Mouse (Mus musculus): Measurements from ENCODE around the gene Robo1.

Robo1 gene

DNA sequence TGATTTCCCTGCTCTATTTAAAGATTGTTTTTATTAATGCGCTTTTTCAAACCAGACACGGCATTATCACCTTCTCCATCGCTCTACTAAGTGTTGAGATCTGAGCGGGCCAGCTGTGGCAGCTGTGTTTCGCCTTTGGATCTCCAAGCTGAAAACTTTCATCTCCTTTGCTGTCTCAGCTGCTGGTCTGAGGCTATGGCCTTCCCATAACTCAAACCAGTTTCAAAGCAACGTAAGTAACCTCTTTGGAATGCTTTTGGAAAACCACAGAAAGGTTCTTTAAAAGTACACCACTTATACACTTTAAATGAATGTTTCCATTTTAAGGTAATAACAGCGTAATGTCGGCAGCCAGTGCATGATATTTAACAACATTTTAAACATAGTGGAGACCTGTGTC, 520.3 kb downstream of the Robo1 start:
- DNase-seq (ENCODE audit: low spot score): no peak

DNA sequence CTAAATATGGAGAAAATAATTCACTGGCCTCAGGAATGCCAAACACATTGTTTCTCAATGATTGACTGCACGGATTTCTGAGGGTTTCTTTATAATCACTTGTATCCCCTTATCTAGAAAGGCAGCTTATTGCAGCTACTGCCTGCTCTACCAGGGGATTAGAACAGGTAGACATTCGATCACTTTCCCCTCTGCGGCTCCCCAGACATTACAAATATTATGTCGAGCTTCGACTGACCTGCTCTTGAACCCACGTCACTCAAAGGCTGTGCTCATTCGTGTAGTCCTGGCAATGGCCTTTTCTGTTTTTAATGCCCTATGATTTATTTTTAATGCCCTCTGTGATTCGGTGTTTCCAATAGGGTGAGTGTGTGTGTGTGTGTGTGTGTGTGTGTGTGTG, 521.4 kb downstream of the Robo1 start:
- DNase-seq (ENCODE audit: low spot score): no peak

DNA sequence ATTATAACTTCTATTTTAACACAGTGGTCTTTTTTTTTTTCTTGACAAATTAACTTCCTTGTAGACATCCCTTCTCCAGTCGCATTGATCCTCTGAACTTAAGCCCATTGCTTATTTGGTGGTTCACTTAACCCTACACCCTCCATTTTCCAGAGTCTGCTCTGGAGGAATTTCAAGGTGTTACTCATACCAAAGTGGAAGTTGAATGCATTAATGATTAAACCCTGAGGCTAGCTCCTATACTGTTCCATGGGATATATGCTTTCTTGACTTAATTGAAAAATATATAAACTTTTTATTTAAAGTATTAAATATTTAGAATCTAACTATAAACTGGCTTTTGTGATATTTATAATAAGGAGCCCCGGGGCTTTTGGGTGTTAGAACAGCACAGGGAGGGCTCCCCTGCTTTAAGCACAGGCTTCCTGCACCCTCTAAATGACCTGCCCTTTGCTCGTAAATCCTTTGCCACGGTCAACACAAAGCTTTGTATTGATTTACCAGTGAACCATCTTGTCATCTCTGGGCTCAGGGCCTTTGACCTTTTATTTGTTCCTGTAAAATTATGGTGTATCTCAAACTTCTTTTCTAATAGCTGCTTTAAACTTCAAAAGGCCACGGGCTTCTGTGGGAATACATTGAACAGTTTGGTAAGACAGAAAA, 522.4 kb downstream of the Robo1 start:
- DNase-seq (ENCODE audit: low spot score): no peak

DNA sequence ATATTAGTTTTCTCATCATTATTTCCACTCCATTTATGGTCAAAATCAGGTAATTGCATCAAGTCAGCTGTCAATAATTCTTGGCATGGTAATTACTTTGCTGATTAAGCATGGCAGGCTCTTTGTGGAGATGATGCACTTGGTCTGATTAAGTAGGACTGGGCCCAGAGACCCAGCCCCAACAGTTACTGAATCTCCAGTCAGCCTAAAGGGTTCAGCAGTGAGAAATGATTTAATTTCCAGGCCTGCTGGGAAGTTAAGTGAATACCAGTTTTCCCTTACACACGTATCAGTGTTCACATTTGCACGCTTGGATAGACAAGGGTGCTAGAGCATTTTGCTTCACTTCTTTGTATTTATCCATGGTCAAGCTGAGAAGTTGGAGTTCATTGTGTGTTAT, 526.2 kb downstream of the Robo1 start:
- no peak for DNase-seq (ENCODE audit: low spot score)

DNA sequence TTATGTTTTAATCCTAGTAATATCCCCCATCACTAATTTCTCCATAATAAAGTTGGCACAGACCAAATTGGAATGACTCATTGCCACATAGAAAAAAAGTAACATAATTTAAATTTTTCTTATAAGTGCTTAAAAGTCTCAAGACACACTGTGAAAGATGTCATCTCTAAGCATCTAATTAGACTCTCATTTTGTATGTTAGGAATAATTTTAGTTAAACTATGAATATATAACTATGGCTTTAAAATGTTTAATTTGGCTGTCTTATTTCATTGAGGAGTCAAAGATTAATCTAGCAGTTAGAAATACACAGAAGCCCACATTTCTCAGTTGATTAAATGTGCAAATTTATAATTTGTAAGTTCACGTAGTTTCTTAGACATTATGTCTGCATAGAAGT, 530.9 kb downstream of the Robo1 start:
- DNase-seq (ENCODE audit: low spot score): no peak

DNA sequence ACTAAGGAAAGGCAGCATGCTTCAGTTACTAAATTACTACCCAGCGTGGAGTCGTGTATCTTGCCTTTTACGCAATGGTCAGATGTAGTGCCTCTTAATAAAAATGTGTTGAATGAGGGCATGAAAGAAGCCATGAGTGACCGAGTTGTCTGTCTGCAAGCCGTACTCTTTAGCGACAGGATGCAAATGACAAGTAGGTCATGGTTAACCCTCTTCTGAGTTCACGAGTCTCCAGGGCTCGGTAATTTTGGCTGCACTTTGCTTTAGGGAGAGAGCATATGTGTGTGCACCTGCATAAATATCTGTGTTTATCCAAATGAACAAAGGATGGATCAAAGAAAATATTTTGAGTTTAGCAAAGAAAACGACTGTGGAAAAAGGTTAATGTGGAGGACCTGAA, 533.0 kb downstream of the Robo1 start:
- DNase-seq (ENCODE audit: low spot score): no peak

DNA sequence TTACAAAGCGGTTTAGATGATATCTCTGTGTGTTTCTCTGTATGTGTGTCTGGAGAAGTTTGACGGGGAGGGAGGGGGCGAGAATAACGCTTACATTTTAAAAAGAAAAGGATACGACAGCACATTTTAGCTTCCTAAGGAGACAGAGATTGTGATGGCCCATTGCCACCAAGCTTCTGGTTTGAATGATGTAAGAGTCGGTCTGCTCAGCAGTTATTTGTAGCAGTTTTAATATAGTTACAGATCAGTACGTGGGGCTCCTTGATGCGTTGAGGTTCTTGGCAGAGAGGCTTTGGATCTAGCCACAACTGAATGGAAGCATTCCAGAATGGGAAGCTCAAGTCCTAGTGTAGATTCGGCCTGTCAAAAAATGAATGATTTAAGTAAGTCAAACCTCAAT, 546.0 kb downstream of the Robo1 start:
- DNase-seq (ENCODE audit: low spot score): no peak

DNA sequence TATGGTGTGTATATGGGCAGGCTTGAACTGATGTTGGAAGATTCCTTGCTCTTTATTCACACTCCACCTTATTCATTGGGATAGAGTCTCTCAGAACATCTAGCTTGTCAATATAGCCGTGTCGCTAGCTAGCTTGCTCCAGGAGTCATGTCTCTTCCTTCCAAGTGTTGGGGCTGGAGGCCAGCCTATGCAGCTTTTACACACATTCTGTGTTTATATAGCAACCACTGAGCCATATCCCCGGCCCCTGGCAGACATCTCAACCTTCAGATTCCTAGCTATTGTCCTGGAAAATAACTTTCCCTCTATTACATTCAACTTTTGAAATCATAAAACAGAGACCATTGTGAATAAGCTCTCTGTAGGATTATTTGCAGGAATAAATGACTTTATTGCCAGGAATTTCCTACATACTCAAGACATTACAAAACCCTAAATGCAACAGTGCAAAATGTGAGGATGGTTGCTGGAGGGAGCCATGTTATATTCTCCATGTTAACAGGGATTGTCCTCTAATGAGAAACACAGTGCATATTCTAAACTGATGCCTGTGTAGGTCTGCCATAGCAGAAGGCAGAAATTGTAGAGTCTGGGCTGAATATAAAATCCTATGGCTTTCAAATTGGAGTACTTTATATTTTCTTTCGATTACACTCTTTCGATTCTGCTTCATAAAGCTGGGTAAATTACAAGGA, 546.9 kb downstream of the Robo1 start:
- DNase-seq (ENCODE audit: low spot score): no peak

DNA sequence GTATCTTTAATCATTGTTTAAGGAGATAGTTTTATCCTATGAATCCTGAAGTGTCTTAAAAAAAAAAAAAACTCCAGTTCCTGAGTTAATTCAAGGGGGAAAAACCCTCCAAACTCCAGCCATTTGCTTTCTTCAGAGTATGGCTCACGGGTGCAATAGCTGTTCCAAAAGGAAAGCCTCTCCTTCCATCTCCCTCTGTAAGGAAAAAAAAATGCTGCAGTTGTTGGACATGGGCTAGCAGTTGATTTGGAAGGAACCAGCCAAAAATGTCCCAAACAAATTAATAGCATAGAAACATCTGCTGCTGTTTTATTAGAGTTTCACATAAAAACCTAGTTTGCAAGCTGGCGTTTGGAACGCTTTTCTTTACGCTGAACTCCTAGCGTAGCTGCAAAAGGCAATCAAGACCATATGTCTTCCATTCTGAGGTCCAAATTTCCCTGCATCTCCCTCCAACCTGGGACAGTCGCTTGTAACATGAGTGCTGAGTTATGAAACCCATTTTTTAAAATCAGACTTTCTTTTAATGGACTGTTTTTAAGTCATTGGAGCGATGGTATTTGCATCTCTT, 553.7 kb downstream of the Robo1 start:
- no peak for DNase-seq (ENCODE audit: low spot score)

DNA sequence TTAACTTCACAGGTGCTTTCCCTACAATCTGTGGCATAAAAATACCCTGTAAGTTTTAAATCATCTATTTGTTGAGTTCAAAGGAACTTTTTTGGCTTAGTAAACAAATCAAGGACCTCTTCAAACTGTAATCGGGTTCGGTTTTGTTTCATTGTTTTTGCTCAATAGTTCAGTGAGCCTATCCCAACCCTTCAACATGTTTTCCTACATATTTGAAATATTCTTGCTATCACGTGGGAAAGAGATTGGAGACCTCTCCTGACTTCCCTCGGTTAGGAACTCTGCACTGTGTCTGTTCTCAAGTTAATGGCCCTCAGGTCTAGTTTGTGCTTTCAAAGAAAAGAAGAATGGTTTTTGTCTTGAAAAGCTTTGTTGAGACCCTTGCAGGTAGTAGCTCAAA, 557.9 kb downstream of the Robo1 start:
- DNase-seq (ENCODE audit: low spot score): no peak

DNA sequence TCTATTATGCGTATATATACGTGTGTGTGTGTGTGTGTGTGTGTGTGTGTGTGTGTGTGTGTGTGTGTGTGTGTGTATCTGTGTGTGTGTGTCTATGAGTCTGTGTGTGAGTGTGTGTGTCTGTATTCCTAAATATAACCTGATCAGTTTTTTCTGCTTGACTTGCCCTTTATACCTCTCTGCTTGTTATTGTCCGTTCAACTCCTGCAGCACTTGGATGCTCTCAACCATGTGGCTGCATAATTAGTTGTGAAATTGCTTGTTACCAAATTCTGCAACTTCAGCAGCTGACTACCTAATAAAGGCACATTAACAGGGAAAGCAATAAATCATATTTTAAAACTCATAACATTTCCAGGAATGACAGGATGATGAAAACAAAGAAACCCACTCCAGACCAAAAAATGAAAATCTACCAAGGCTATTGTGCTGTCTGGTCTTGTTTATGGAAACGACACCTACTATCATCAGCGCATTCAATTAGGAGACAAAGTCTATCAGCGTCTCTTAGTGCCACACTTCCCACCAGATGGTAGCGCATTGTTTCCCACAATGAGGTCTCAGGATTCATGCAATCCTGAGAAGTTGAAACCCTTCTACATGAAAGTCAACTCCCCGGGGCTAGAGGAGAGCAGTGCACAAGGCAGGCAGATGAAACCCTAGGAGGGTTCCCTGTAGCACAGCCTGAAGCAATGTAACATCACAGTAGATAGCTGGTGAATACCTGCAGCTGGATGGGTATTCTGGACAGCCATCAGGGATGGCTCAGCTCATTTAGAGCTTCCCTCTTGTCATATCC, 567.0 kb downstream of the Robo1 start:
- DNase-seq (ENCODE audit: low spot score): no peak

DNA sequence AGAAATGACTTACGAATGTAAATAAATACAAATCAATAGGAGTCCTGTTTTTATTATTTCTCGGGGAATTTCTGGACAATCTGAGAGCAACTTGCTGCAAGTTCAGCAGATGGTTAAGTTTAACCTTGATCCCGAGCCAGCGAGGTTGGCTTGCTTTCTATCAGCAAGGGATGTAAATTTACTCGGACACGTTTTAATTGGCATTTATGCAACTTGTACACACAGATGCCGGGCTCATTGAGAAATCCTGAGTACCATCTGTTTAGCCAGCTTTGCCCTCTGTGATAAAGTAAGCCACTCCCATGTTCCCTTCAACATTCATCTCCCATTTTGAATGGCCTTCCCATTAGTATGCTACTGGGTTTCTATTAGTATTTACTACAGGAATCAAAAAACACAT, 580.0 kb downstream of the Robo1 start:
- no peak for DNase-seq (ENCODE audit: low spot score)

DNA sequence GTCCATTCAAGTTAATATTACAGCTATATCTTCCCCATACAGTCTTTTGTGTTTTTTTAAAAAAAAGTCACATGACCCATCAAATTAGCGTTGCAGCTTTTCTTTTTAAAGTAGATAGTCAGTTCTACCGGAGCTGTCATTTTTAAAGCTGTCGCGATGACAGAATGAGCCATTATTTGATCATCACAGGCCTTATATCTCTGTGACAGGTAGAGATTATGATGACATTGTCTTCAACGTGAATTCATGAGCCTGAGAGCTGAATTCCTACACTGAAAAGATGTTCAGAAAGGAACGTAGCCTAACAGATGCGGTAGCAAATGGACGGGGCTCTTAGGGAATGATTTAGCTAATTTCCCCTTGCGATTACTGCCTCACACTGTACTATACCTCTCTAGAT, 581.3 kb downstream of the Robo1 start:
- no peak for DNase-seq (ENCODE audit: low spot score)

DNA sequence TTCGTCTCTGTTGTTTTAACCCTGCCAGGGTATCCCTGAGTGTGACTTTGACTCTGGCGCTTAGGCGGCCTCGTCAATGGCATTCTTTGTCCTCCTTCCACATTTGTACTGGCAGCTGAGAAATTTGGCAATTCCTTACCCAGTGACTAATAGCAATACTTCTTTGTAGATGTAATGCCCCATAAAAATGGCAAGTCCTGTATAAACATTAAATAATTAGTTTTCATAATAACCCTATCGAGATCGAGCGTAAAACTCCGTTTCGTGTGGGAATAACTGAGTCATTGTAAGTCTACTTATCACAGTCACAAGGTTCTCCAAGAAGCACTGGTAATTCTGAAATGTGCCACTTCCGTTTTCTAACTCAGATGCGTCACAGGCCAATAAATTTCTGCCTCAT, 589.0 kb downstream of the Robo1 start:
- no peak for DNase-seq (ENCODE audit: low spot score)

DNA sequence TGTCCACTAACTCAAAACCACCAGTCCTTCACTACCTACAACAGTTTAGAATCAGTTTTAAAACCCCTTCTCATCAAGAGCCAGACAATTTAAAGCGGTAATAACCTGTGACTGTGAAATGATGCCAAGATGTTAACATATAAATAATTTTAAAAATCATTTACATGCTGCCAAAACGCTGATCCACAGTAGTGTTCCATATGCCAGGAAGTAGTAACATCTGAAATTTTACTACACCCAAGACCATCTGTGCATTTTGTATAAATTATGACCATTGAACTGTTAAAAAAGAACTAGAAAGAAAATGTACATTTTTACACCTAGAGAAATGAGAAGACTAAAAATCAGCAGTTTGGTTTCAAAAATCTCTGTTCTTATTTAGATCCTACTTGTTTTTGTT, 600.8 kb downstream of the Robo1 start:
- no peak for DNase-seq (ENCODE audit: low spot score)

DNA sequence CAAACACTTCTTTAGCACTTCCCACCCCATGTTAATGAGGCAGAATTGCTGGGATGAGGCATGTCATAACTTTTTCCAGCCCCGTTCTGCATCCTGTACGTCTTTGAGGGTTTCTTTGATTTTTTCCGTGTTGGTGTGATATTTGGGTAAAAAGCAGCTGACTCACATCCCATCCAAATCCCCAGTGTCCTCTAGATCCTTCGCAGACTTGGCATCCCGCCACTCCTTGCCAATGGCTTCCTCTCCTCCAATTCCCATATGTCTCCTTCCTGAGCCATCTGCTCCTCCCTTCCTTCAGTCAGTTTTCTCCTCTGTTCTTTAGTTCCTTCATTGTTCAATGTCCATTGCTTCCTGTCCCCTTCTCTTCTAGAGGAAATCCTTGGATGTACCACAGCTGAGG, 605.0 kb downstream of the Robo1 start:
- no peak for DNase-seq (ENCODE audit: low spot score)

DNA sequence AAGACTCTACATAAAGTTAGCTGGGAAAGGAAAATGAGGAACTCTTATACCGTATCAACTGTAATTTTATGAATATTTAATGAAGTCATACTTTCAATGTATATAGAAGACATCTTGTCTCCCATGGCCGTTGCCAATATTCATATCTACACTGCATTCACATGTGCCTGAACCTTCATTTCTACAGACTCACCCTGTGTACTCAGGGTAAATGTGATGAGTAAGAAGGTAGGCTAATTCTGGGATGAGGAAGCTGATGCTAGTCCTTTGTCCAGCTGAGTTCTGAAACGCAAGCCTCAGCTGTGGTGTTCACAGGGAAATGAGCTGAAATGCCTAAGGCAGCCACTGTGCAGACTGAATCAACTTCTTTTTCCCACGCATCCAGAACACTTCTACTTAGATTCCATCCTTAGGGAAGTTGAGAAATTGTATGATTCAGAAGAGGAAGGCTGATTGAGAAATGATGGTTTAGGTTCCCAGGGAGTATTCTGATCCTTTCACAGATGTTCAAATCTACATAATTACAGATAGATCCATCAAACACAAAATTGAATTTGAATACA, 606.0 kb downstream of the Robo1 start:
- no peak for DNase-seq (ENCODE audit: low spot score)

DNA sequence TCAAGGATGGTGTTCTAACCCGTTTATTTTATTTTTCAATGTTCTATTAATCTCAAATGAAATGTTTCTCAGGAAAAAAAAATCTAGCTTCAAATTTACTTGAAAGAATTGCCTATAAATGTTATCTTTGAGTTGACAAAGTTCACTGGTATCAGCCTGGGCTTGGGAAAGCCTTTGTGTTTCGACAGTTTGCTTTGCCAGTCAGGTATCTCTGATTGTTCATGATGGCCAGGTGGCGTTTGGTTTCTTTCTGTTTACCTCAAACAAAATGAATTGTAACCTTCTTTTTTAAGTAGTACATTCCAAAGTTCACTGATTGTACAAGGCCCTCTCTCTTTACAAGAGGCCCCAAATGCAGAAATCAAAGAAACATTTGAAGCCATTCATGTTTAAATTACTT, 611.9 kb downstream of the Robo1 start:
- DNase-seq (ENCODE audit: low spot score): no peak

DNA sequence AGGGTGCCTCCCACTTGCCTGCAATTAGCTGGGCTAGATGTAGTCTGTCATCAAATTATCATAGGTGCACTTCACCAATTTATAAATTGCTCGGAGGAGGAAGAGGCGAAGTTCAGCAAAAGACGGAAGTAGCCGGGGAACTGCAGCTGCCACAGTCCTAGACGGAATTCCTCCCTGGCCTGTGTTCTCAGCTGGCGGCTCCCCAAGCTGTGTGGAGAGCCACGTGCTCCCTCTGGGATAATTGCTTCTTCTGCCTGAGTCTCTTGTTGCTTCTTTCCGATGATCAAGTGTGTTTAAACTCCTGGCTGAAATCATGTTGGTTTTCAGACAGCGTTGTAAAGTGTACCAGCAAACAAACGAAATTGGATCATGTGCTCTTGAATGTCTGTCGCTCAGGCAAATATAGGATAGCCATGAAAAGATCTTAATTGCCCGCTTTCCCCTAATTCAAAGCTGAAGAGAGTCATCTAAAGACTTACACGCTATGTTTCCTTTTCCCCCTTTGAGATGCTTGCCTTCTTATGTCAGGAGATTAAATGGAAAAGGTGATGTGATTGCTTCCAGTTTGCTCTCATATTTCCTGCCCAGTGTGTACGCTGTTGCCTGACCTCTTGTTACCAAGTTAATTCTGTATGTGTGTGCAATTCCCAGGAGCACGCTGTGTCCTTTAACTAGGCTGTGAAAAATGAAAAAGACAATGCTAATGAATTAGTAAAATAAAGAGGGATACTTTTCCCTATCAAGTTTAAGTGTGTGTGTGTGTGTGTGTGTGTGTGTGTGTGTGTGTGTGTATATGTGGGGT, 616.5 kb downstream of the Robo1 start:
- DNase-seq (ENCODE audit: low spot score): no peak

DNA sequence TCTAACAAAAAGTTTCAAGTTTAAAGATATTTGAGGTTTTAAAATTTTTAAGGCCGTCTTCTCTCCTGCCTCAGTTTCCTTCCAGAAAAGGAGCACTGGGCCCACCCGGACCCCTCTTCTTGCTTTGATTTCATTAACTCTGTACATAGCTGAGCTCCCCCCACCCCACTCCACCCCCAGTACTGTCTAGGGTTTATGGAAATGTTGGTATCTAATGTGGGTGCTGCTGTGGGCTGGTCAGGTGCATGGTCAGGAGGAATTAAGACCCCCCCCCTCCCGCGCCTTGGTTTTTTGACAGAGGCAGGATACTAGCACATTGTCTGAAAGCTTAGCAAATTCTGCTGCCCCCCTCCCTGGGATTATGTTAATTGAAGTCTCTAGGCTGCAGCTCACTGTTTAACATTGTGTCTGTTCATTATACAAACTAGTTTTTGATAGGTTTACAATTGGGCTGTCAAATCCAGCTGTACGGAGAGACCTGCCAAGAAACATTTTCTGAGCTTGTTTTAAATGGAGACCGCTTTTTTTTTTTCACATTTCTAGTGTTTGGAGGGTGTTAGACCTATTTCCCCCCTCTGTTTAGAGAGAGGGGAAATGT, 620.5 kb downstream of the Robo1 start:
- no peak for DNase-seq (ENCODE audit: low spot score)

DNA sequence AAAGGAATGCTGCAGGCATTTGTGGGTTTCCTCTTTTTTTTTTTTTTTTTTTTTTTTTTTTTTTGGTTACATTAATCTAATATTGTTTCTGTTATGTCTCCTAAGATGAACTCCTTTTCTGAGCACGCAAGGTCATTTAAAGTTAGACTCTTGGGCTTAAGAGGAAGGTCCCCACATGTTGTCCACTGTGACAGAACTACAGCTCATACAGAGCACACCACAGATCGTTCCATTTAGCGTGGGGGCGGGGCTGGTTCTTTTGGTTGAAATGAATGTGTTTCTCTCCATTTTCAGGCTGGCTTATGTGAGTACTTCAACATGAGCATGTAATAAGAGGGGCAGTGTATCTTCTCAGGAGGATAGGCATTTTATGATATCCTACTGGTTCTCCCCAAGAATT, 622.8 kb downstream of the Robo1 start:
- DNase-seq (ENCODE audit: low spot score): no peak

All from spleen, adult 12 weeks (tissue).